Mouse (Mus musculus) MEL (cell line): ENCODE results near the gene Cbr4. TPM values are rescaled to one million over a fixed set of nuclear protein-coding genes. Genes with fewer than 3 reads are reported as not detected.

Experiments
- DNase-seq: peaks from one replicate; pipeline ENCODE4 v3.0.0; 2011; ENCODE audit warnings: low read depth, low spot score
- H3K27ac ChIP-seq: 2 replicates; pipeline ENCODE4 v1.5.1; 2012; ENCODE audit warnings: low read depth, mild to moderate bottlenecking, control low read depth, low read length, moderate library complexity; ENCODE audit not compliant: control insufficient read depth
- H3K27me3 ChIP-seq, 2 experiments: fragments of 150-350 bp in 1 of 2; sonication (generic) in 1 of 2; 2 replicates each; pipeline ENCODE4 v1.6.1; 2012; ENCODE audit warnings: low read length in 2 of 2, mild to moderate bottlenecking in 2 of 2, improper control_type of control experiment in 1 of 2, moderate library complexity in 1 of 2; ENCODE audit not compliant: insufficient read depth in 2 of 2, control insufficient read depth in 1 of 2
- H3K36me3 ChIP-seq, 2 experiments: 2 replicates each; pipeline ENCODE4 v1.6.1; 2012 to 2014; ENCODE audit warnings: low read length in 2 of 2, improper control_type of control experiment in 1 of 2, inconsistent platforms in 1 of 2, mild to moderate bottlenecking in 1 of 2; ENCODE audit not compliant: insufficient read depth in 2 of 2, control insufficient read depth in 1 of 2
- H3K4me1 ChIP-seq, 2 experiments: fragments of 150-350 bp in 1 of 2; sonication (generic) in 1 of 2; 2 replicates each; pipeline ENCODE4 v1.6.1; 2012; ENCODE audit warnings: low read length in 2 of 2, improper control_type of control experiment in 1 of 2, mild to moderate bottlenecking in 1 of 2; ENCODE audit not compliant: insufficient read depth in 2 of 2, control insufficient read depth in 1 of 2
- H3K4me3 ChIP-seq, 2 experiments: fragments of 150-350 bp in 1 of 2; sonication (generic) in 1 of 2; 2 replicates each; pipeline ENCODE4 v1.5.1; 2012; ENCODE audit warnings: low read depth in 2 of 2, low read length in 2 of 2, mild to moderate bottlenecking in 2 of 2, moderate library complexity in 2 of 2, control low read depth in 1 of 2, improper control_type of control experiment in 1 of 2; ENCODE audit not compliant: control insufficient read depth in 1 of 2, insufficient read depth in 1 of 2
- H3K79me2 ChIP-seq: 2 replicates; pipeline ENCODE4 v1.6.1; 2012; ENCODE audit warnings: mild to moderate bottlenecking, low read length, moderate library complexity; ENCODE audit not compliant: control insufficient read depth, poor library complexity, insufficient read depth
- H3K9ac ChIP-seq: 2 replicates; pipeline ENCODE4 v1.6.1; 2012; ENCODE audit warnings: low read depth, mild to moderate bottlenecking, control low read depth, low read length, moderate library complexity; ENCODE audit not compliant: control insufficient read depth, poor library complexity, severe bottlenecking
- H3K9me3 ChIP-seq: fragments of 150-350 bp; sonication (generic); replicated peaks from 2 replicates; pipeline ENCODE4 v1.6.1; 2012; ENCODE audit warnings: mild to moderate bottlenecking, low read length, improper control_type of control experiment, moderate library complexity; ENCODE audit not compliant: insufficient read depth
- BHLHE40 ChIP-seq: IDR thresholded peaks from 2 replicates; pipeline ENCODE4 v1.6.1; 2012; ENCODE audit warnings: low read depth, mild to moderate bottlenecking, inconsistent platforms, low read length, improper control_type of control experiment, borderline replicate concordance
- GABPA ChIP-seq: IDR thresholded peaks from 2 replicates; pipeline ENCODE4 v1.6.1; 2012; ENCODE audit warnings: low read depth, mild to moderate bottlenecking, inconsistent platforms, low read length, improper control_type of control experiment, moderate library complexity
- MAZ ChIP-seq: IDR thresholded peaks from 2 replicates; pipeline ENCODE4 v1.6.1; 2012; ENCODE audit warnings: low read depth, mild to moderate bottlenecking, inconsistent platforms, low read length, improper control_type of control experiment
- MYB ChIP-seq: IDR thresholded peaks from 2 replicates; pipeline ENCODE4 v1.6.1; 2011; ENCODE audit warnings: mild to moderate bottlenecking, low read depth, low read length, improper control_type of control experiment
- UBTF ChIP-seq: IDR thresholded peaks from 2 replicates; pipeline ENCODE4 v1.6.1; 2012; ENCODE audit warnings: low read depth, mild to moderate bottlenecking, inconsistent platforms, low read length, improper control_type of control experiment, moderate library complexity, borderline replicate concordance; ENCODE audit not compliant: insufficient read depth
- USF1 ChIP-seq: IDR thresholded peaks from 2 replicates; pipeline ENCODE4 v1.6.1; 2014; ENCODE audit warnings: low read depth, mild to moderate bottlenecking, inconsistent platforms, low read length, improper control_type of control experiment, moderate library complexity
- polyA plus RNA-seq, 2 experiments: library from polyadenylated mRNA; stranded (reverse) in 1 of 2; unstranded in 1 of 2; fragments of >175 nt in 1 of 2; fragments of >200 nt in 1 of 2; gene quantifications; 2 replicates each; pipeline versions ENCODE4 v1.2.1 to v1.2.4; 2012; ENCODE audit warnings: low replicate concordance in 2 of 2, low read depth in 1 of 2; ENCODE audit not compliant: insufficient read length in 2 of 2, insufficient read depth in 1 of 2, missing spikeins in 1 of 2
- total RNA-seq: library from RNA; depleted of rRNA; stranded (reverse); fragments of 300-350 nt; gene quantifications from 2 replicates; pipeline ENCODE4 v1.2.3, GENCODE M21; 2012

Gene Cbr4
- total and polyA plus RNA-seq, 3 experiments, result 15.4 to 15.8 TPM; not detected in 1

DNA sequence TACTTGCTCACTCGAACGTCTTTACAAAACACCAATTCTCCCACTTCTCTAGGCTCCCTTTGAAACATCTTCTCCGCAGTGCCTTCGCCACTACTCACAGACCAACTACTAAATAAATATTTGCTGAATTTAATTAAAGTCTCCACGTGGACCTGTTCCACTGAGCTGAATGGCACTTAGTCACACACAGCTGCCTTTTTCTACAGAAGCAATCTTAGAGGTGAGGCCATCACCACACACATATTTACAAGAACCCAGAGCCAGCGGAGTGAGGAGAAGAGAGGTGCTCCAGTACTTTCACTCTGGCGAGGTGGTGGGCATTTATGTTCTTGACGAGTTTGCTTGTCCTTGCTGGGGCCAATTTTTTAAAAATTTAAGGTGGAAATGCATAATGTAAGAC lies 68.7 kb downstream of the Cbr4 start:
- Histone ChIP-seq H3K4me1 (no peaks in the 10 kb centered on the region), H3K27ac (no peak overlapping the region), H3K9me3 (no peaks in the 10 kb centered on the region), H3K36me3 (no peaks in the 10 kb centered on the region), H3K4me3 (no peak overlapping the region), H3K79me2 (no peaks in the 10 kb centered on the region)
- no peak for DNase-seq
- no peak for TF ChIP-seq UBTF
- no peak for TF ChIP-seq GABPA
- no peak for TF ChIP-seq MAZ
- TF ChIP-seq USF1, result no peak
- no peak for TF ChIP-seq BHLHE40
- no peak for TF ChIP-seq MYB
- TF ChIP-seq, all 39 proteins: peak for 0
- H3K27me3 ChIP-seq, result no peaks in the 10 kb centered on the region; a peak in 1 of 4 replicates
- no peak overlapping the region for H3K9ac ChIP-seq
